Mouse (Mus musculus): ENCODE data around the gene Trcg1. TPM values are rescaled to one million over a fixed set of nuclear protein-coding genes. Genes with fewer than 3 reads are reported as not detected.

Trcg1 gene
- total and polyA plus RNA-seq, 3 experiments: not detected

GRCm38 (mm10) chr9:57296277-57296676 lies 59.9 kb downstream of the Trcg1 start:
- TF ChIP-seq NELFE (IDR thresholded peaks at IDR 0.05; ENCODE audit: low read depth, low read length) (no peak), MAFK (IDR thresholded peaks at IDR 0.05; ENCODE audit: borderline replicate concordance, low read depth, low read length) (no peak), MXI1 (IDR thresholded peaks at IDR 0.05; ENCODE audit: low read depth, low read length) (no peak), ETS1 (IDR thresholded peaks at IDR 0.05; ENCODE audit: low read depth, low read length) (no peak), BHLHE40 (IDR thresholded peaks at IDR 0.05; ENCODE audit: borderline replicate concordance, low read depth, low read length) (no peak), ZNF384 (IDR thresholded peaks at IDR 0.05; ENCODE audit: low read depth, low read length) (no peak), GATA1 (IDR thresholded peaks at IDR 0.05; ENCODE audit: low read depth, low read length) (no peak), E2F4 (IDR thresholded peaks at IDR 0.05; ENCODE audit: borderline replicate concordance, low read depth, low read length) (no peak), MYC (IDR thresholded peaks at IDR 0.05; ENCODE audit: low read depth, low read length) (no peak), CHD1 (IDR thresholded peaks at IDR 0.05; ENCODE audit: low read depth, low read length) (no peak), ZC3H11A (IDR thresholded peaks at IDR 0.05; ENCODE audit: low read depth, low read length) (no peak), EP300 (IDR thresholded peaks at IDR 0.05; ENCODE audit: low read depth in 1 of 2, low read length in 2 of 2) (no peak), MYB (IDR thresholded peaks at IDR 0.05; ENCODE audit: low read depth, low read length) (no peak), CHD2 (IDR thresholded peaks at IDR 0.05; ENCODE audit: low read length) (no peak)
- Histone ChIP-seq H3K4me1 (ENCODE audit: control insufficient read depth in 1 of 2, insufficient read depth in 2 of 2, low read length in 2 of 2) (peaks cover 12 to 36% of the 10 kb centered on the region in 2 experiments), H3K9me3 (replicated peaks; ENCODE audit: insufficient read depth, low read length) (no peaks in the 10 kb centered on the region; the same call in 1 of the 2 replicates), H3K36me3 (ENCODE audit: control insufficient read depth in 1 of 2, insufficient read depth in 2 of 2, low read length in 2 of 2) (peaks cover 0 to 27% of the 10 kb centered on the region in 2 experiments; a peak in 2 of 4 replicates), H3K4me3 (ENCODE audit: control insufficient read depth in 1 of 2, insufficient read depth in 1 of 2, low read depth in 2 of 2, low read length in 2 of 2) (no peak overlapping the region), H3K27me3 (ENCODE audit: control insufficient read depth in 1 of 2, insufficient read depth in 2 of 2, low read length in 2 of 2) (no peaks in the 10 kb centered on the region), H3K79me2 (ENCODE audit: control insufficient read depth, insufficient read depth, low read length, poor library complexity) (no peaks in the 10 kb centered on the region), H3K9ac (ENCODE audit: control insufficient read depth, low read depth, low read length, poor library complexity, severe bottlenecking) (no peak overlapping the region), H3K27ac (ENCODE audit: control insufficient read depth, low read depth, low read length) (no peak overlapping the region)
- DNase-seq (ENCODE audit: low read depth, low spot score): no peak

- Histone ChIP-seq H3K27me3 (ENCODE audit: control insufficient read depth in 1 of 2, insufficient read depth in 2 of 2, low read length in 2 of 2) (no peaks in the 10 kb centered on the region), H3K36me3 (ENCODE audit: control insufficient read depth in 1 of 2, insufficient read depth in 2 of 2, low read length in 2 of 2) (peaks cover 0 to 39% of the 10 kb centered on the region in 2 experiments; a peak in 2 of 4 replicates), H3K4me1 (ENCODE audit: control insufficient read depth in 1 of 2, insufficient read depth in 2 of 2, low read length in 2 of 2) (peaks cover 25 to 50% of the 10 kb centered on the region in 2 experiments), H3K4me3 (ENCODE audit: control insufficient read depth in 1 of 2, insufficient read depth in 1 of 2, low read depth in 2 of 2, low read length in 2 of 2) (no peak overlapping the region), H3K79me2 (ENCODE audit: control insufficient read depth, insufficient read depth, low read length, poor library complexity) (no peaks in the 10 kb centered on the region), H3K9me3 (replicated peaks; ENCODE audit: insufficient read depth, low read length) (no peaks in the 10 kb centered on the region; the same call in 1 of the 2 replicates), H3K27ac (ENCODE audit: control insufficient read depth, low read depth, low read length) (no peak overlapping the region), H3K9ac (ENCODE audit: control insufficient read depth, low read depth, low read length, poor library complexity, severe bottlenecking) (no peak overlapping the region)
- TF ChIP-seq EP300 (IDR thresholded peaks at IDR 0.05; ENCODE audit: low read depth in 1 of 2, low read length in 2 of 2) (0 out of 4 replicates have a peak, but pooled peaks of 1 of the 2 experiments have one; percentile 10), HCFC1 (IDR thresholded peaks at IDR 0.05; ENCODE audit: low read depth, low read length) (no peak)
- no peak for DNase-seq (ENCODE audit: low read depth, low spot score)
Observed at GRCm38 (mm10) chr9:57297938-57298337, 61.6 kb downstream of the Trcg1 start.

Other genes starting within 250 kb of the Trcg1 start
- 10.6 and 12.0 TPM in 2 replicates for gene Ptpn9, start 241.6 kb upstream of the Trcg1 start, total RNA-seq (2012; rRNA removed)
- 10 to 100 TPM in 1 of 2 experiments, not detected in 1; 24.3 TPM for gene Ptpn9, start 241.6 kb upstream of the Trcg1 start, polyA plus RNA-seq (2012; ENCODE audit: insufficient read depth in 1 of 2, insufficient read length in 2 of 2, low read depth in 1 of 2, low replicate concordance in 2 of 2, missing spikeins in 1 of 2)
- 27.0 and 37.5 TPM in 2 replicates for gene Sin3a, start 164.5 kb upstream of the Trcg1 start, total RNA-seq (2012; rRNA removed)
- 100 to 1,000 TPM in 1 of 2 experiments, 10 to 100 TPM in 1; 47.5 to 715 TPM for gene Sin3a, start 164.5 kb upstream of the Trcg1 start, polyA plus RNA-seq (2012; ENCODE audit: insufficient read depth in 1 of 2, insufficient read length in 2 of 2, low read depth in 1 of 2, low replicate concordance in 2 of 2, missing spikeins in 1 of 2)
- 30.5 and 32.2 TPM in 2 replicates for gene Man2c1, start 105.9 kb upstream of the Trcg1 start, total RNA-seq (2012; rRNA removed)
- 10 to 100 TPM in 1 of 2 experiments, not detected in 1; 73.7 TPM for gene Man2c1, start 105.9 kb upstream of the Trcg1 start, polyA plus RNA-seq (2012; ENCODE audit: insufficient read depth in 1 of 2, insufficient read length in 2 of 2, low read depth in 1 of 2, low replicate concordance in 2 of 2, missing spikeins in 1 of 2)
- 1.8 TPM in 2 replicates for gene Neil1, start 88.3 kb upstream of the Trcg1 start, total RNA-seq (2012; rRNA removed)
- 1 to 10 TPM in 1 of 2 experiments, not detected in 1; 4.3 TPM for gene Neil1, start 88.3 kb upstream of the Trcg1 start, polyA plus RNA-seq (2012; ENCODE audit: insufficient read depth in 1 of 2, insufficient read length in 2 of 2, low read depth in 1 of 2, low replicate concordance in 2 of 2, missing spikeins in 1 of 2)
- gene Commd4, start 78.2 kb upstream of the Trcg1 start, total RNA-seq (2012; rRNA removed): 77.3 and 90.6 TPM in 2 replicates
- 10 to 100 TPM in 1 of 2 experiments, not detected in 1; 89.7 TPM for gene Commd4, start 78.2 kb upstream of the Trcg1 start, polyA plus RNA-seq (2012; ENCODE audit: insufficient read depth in 1 of 2, insufficient read length in 2 of 2, low read depth in 1 of 2, low replicate concordance in 2 of 2, missing spikeins in 1 of 2)
- gene 1700017B05Rik, start 26.1 kb downstream of the Trcg1 start, total RNA-seq (2012; rRNA removed): 52.7 and 55.7 TPM in 2 replicates
- gene 1700017B05Rik, start 26.1 kb downstream of the Trcg1 start, polyA plus RNA-seq (2012; ENCODE audit: insufficient read depth in 1 of 2, insufficient read length in 2 of 2, low read depth in 1 of 2, low replicate concordance in 2 of 2, missing spikeins in 1 of 2): 10 to 100 TPM in 1 of 2 experiments, not detected in 1; 76.5 TPM
- 22.4 and 23.3 TPM in 2 replicates for gene Ppcdc, start 203.6 kb downstream of the Trcg1 start, total RNA-seq (2012; rRNA removed)
- 10 to 100 TPM in 1 of 2 experiments, not detected in 1; 20.2 TPM for gene Ppcdc, start 203.6 kb downstream of the Trcg1 start, polyA plus RNA-seq (2012; ENCODE audit: insufficient read depth in 1 of 2, insufficient read length in 2 of 2, low read depth in 1 of 2, low replicate concordance in 2 of 2, missing spikeins in 1 of 2)
- gene Scamp5, start 231.5 kb downstream of the Trcg1 start, total RNA-seq (2012; rRNA removed): 1.9 and 2.3 TPM in 2 replicates
- 1 to 10 TPM in 1 of 2 experiments, not detected in 1; 4.3 TPM for gene Scamp5, start 231.5 kb downstream of the Trcg1 start, polyA plus RNA-seq (2012; ENCODE audit: insufficient read depth in 1 of 2, insufficient read length in 2 of 2, low read depth in 1 of 2, low replicate concordance in 2 of 2, missing spikeins in 1 of 2)

Measured in MEL (cell line).